Mouse (Mus musculus) natural killer cell, adult 2 months (primary cell): Measurements from ENCODE around the gene Cemip.

ENCODE experiments used
- DNase-seq, 2 experiments: peaks; one replicate each; pipeline ENCODE4 v3.0.0; 2022; ENCODE audit warnings: low spot score in 2 of 2

Gene Cemip

DNA sequence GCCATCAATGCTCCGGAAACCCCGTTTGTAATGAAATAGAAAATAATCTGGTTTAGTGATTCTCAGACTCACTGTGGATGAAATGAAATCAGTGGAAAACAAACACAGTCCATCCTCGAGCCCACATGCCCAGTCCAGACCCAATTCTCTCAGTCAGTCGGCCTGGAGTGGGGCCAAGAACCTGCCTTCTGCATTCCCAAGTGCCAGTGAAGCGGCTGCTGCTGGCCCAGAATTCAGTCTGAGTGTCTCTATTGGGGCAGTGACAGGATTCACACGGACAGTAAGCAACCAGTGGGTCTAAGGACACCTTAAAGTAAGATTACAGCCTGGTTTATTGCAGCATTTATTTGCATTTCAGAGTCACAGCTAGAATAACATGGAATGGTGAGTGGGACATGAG is 10.2 kb upstream of the Cemip start:
- no peak for DNase-seq

DNA sequence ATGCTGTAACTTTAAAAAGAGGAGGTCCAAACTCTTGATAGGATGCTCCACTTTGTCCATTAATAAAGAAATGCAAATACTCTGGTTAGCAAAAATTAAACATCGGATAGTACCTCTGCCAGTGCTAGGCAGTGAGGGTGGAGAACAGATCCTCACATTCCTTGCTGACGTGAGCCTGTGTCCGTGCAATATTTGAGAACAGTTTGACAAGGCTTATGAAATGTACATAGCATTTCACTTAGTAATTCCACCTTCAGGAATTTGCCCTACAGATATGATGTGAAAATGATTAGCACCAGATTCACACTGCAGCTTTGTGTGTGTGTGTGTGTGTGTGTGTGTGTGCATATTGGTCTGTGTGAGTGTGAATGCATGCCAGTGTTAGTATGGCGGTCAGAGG is 4.5 kb upstream of the Cemip start:
- no peak for DNase-seq

DNA sequence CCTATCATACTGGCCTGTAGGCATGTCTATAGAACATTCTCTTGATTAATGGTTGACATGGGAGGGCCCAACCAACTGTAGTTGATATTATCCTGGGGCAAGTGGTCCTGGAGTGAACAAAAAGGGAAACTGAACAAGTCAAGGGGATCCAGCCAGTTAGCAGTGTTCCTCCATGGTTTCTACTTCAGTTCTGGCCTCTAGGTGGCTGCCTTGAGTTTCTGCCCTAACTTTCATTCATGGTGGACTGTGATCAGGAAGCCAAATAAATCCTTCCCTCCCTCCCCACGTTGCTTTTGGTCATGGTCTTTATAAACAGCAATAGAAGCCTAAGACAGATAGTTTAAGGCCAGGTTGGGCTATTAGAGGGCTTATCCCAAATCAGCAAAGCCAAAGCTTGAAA is 3.5 kb upstream of the Cemip start:
- no peak for DNase-seq

DNA sequence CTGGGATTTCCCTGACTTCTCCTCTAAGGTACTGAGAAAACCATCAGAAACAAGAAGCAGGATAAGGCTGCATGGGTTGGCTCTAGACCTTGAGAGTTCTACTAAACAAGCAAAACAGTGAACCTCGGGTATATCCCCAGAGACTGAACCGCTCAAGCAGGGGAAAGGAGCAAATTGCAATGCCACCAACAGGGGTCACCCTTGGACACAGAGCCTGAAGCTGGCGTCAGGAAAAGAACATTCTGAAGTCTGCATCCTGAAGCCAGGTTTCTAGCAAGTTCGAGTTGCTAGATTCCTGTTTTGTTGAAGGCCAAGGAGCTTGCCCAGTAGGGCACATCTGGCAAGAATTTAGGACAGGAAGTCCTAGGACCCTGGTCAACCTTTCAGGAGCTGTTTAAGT is 2.7 kb upstream of the Cemip start:
- peak in 1 of 2 experiments; percentile 51 for DNase-seq

DNA sequence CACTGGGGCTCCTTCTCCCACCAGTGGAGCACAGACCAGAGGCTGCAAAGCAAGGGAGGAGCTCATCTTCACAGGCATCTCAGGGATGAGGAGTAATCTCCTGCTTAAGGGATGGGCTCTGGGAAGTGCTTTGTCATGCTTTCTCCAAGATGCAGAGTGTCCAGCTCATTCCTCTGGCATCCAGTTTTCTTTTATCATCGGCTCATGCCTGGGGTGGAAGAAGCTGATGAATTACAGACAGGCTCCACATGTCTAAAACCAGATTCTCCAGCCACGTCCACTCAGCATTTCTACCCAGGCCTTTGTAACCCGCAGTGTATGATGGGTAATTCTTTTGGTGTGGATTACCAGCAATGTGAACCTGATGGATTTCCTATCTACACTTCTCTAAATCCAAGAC is 1.9 kb upstream of the Cemip start:
- DNase-seq, result no peak

DNA sequence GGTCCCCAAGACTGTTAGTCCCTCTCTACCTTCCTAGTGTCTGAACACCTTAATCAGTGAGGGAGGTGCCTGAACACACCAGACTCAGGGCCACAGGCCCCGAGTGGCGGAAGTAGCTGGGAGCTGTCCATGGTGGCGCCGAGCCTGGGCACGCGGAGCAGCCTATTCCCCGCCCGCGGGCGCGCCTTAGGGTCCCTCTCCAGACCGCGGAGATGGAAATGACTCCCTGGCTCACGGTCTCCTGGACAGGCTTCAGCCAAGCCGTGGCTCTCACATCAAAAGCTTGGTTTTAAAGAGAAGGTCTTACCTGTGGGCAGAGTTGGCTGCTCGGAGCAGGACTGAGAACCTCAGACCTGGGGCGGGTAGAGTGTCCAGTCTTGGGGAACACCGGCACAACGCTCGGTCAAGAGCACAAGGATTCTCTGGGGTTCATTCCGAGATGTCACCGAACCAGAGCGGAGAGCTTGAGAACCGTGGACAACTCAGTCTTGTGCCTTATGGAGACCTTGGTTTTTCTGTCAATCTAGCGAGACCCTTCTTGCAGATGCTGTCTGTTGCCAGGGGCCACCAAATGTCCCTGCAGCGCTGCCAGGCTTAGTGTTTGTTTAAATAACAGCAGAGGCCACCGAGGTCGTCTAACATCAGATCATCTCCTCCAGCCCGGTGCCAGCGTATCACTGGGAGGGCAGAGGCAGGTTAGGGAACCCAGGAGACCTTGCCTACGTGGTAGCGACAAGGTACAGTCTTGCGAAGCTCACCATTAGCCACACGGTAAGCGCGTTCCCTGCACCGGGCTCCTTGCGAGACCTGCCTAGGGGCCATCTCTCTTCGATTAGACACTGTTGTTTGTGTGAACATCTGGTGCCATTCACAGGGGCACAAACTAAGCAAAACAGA is 1.0 kb downstream of the Cemip start:
- DNase-seq, result peak in 1 of 2 experiments; percentile 3

DNA sequence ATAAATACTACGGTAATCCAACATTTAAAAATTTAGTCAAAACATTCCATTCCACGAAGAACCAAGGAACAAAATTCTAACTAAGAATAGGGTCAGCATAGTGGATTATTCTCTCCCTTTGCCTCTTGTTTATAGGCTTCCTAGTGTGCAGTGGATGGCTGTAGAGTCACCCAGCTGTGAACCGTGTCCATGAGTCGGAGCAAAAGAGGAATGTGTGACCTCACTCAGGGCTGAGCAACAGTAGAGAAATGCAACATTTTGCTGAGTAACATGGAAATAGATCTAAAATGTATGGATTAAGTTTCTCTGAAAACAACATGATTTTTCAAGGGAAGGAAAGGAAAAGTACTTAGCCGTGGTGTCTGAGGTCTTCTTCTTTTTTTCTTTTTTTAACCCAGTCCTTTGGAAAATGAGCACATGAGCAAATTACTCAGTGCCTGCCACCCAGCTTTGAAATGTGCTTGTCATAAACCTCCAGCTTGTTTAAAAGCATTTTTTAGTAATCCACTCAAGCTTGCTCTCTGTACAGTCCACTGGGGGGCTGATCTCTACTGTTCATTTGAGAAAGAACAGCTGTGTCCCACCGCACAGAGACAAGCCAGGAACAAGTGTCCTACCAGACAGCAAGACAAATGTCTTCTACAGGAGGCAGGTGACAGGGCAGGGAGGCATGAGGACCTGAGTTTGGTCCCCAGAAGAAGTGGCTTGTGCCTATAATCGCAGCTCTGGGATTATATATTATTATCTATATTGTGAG is 8.9 kb downstream of the Cemip start:
- DNase-seq, result no peak

DNA sequence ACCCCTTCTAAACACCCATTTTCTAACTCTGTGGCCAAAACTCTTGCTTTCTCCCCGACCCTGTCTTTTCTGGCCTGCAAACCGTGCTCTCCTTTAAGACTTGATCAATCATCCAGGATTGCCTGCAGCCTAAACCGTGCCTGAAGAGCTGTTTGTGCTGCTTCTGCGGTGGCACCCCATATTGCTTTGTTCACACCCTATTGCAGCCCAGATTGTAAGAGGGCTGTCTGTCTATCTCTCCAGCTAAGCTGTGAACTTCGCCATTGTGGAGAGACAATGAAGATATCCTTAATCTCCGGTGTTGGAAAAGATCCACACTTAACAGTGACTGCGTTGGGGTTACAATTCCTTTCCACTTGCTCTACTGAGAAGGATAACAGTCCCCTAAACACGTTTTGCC is 12.0 kb downstream of the Cemip start:
- DNase-seq, result no peak

DNA sequence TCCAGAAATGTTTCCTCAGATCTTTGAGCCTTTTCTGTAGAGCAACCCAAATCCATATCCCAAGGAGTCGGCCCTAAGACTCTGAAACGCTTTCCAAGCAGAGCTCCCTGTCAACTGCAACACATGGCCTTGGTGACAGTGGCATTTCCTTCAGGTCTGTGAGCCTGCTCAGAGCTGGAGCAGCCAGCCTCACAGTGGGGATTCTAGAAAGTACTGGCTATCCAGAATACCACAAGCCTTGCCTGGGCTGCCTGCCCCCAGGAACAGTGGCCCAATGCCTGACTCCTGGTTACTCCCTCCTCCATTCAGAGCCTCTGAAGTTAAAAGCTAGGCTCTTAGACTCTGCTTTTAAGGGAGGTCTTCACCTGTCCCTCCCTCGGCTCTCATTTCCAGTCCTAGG is 12.4 kb downstream of the Cemip start:
- no peak for DNase-seq

DNA sequence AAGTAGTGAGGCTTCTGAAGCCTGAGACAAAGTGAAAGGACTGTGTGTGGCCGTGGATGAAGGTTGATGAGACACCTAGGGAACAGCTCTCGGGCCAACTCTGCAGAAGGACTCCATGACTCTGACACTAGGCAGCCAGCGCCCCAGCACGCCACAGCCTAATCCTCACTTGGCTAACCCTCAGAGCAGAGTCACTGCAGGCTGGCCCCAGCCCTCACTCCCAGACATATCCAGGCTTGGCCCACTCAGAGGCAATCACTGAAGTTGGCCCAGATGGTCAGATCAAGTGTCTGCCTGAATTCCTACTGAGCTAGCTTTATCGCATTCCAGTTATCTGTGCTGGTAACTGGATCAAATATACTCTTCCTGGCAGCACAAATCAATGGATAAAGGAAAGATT is 17.4 kb downstream of the Cemip start:
- DNase-seq, result no peak

DNA sequence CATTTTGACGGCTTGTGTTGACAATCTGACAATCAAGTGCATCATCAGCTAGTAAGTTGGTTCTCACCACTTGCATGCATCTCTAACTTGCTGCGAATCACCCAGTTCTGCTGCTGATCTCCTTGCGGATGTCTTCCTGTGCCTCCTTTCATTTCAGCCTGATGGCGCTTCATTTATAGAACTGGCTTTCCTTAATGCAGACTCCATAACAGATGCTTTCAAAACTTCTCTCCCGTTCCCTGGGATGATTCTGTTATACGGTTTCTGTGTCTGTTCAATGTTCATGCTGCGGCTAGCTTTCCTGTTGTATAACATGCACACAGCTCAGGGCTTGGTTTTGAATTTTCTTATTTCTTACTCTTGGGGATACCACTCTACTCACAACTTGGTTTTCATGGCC is 26.5 kb downstream of the Cemip start:
- no peak for DNase-seq

DNA sequence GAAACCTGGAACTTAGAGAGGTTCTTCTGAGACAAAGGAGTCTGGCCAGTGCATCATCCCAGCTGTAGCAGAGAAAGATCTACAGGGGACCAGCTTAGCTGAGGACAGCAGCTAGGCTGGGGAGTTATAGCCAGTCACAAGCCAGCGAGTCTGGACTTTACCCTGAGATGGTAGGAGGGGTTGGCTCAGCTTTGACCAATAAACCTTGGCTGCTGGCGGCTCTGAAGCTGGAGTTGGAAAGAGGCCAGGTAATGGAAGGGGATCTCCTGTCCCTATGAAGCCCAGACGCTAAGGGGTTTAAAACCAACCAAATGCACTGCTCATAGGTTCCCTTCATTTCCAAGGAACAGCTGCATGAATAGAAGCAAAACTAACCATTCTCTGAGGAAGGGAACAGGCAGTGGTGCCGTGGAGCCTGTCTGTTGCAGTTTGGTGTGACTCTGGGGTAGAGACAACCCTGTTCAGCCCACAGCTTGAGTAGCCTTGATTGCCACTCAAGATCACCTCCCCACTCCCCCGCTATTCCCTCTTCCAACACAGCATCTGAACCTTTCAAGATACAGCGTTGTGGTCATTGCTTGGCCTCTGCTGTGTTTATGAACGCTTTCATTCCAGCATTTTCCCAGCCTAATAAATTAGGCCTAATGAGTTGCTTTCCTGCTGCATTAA is 30.2 kb downstream of the Cemip start:
- DNase-seq, result no peak

DNA sequence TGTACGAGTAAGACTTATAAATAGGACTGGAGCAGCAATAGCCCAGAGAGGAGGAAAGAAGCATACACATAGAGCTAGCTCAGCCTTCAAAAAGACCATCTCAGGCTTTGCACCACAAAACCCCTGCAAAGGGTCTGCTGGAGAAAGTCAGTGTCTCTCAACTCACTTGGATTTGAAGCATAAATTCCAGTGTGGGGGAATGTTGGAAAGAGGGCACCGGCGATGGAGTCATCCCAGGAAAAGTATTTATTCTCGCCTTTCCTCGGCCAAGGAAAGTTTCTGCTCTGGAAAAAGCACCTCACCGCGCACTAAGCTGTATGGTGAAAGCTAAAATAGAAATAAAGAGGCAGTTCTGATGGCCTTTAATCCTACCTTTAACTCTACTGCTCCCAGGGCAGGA is 32.4 kb downstream of the Cemip start:
- no peak for DNase-seq

DNA sequence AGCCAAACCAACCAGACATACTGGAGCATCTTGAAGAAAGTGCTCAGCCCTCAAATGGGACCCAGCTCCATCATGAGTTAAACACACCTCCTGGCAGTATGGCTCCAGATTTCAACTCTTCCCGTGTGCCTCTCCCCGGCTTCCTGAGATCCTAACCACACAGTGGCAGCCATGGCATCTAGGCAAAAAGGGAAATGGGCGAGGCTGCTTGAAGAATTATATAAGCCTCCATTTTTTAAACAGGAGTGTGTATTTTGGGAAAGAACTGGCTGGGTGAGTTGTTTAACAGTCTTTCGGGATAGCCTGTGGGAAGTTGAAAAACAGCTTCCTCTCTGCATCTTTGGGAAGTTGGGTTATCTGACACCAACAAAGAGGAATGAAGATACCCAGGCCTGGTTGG is 34.9 kb downstream of the Cemip start:
- DNase-seq, result no peak

DNA sequence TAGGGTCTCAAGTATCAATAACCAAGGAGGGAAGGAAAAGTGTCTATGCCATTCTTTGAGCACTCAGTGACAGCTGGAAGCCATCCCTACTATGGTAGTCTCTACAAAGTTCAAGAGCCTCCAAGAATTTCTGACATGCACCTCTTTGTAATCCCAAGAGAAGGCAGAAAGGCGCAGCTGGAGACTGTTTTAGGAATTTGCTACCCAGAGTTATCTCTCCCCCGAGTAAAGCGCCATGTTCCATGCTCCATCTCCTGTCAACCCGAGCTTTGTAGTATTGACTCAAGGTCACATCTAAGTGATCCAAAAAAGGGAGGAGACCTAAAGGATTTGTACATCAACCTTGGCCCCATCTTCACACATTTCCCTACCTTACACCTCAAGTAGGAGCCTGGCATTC is 40.8 kb downstream of the Cemip start:
- DNase-seq, result no peak

DNA sequence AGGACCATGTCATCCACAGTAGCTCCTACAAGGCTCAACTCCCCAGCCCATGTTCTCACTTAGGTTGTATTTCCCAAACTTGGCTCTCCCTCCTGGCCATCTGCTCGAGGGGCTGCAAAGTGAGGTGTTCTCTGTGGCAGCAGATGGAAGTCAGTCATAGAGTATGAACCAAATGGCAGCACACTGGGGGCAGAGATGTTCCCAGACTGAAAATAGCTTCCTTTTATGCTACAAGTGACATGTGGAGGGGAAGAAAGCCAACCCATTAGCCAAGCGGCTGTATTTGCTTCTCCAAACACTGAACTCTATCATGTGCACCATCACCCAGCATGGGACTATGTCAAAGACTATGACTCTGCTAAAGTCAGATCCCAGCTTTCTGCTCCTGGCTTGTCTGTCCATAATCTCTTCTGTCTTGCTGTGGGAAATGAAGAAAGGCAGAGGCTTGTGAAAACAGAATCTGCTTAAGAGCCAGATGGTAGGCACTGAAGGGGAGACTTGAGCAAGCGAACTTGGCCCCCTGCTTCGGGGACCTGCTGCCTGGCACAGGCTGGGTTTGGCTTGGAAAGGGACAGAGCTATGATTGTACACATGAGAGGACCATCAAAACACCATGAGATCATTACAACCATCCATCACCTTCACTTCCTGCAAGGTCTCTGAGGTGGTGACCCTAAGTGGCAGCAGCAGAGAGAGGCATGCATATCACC is 41.6 kb downstream of the Cemip start:
- DNase-seq, result no peak

DNA sequence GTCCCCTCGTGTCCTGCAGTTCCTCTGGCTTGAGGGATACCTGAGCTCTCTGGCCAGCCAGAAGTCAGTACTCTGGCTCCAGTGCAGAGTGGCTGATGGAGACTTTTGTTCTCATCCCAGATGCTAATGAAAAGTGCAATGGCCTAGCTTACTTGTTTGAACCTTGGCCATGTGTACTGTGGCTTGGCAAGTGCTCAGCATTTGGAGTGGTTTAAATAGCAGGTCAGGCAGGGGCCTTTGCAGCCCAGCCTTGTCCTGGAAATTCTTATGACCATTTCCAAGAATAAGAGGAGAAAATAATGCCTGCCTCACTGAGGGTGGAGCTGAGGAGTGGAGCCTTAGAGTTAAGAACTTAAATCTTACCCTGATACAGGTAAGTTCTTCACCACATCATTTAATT is 43.6 kb downstream of the Cemip start:
- DNase-seq, result no peak

DNA sequence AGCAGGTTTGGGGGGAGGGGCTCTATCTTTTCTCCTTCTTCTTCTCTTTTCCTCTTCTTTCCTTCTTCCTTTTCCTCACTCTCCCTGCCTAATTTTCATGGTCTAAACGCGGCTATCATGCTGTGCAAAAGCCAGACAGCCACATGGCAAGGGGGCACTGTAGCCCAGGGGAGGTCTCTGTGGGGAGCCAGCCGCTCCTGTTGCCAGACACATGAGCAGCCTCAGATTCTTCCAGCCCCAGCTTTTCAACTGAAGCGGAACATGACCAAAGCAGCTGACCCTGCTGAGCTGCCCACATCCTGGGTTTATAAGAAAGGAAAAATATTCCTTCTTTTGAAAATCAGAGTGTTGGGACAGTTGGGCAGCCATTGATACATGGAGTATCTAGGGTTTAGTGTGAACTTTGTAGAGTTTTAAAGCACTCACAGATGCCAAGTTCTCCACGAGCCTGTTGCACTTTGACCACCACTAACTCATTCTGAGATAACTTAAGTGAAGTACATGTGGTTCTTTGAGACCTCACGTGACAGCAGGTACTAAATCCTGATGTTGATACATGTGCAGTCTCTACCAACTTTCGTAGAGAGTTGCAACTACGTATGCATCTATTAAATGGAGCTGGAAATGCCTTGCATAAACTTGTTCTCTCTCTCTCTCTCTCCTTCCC is 46.3 kb downstream of the Cemip start:
- no peak for DNase-seq

DNA sequence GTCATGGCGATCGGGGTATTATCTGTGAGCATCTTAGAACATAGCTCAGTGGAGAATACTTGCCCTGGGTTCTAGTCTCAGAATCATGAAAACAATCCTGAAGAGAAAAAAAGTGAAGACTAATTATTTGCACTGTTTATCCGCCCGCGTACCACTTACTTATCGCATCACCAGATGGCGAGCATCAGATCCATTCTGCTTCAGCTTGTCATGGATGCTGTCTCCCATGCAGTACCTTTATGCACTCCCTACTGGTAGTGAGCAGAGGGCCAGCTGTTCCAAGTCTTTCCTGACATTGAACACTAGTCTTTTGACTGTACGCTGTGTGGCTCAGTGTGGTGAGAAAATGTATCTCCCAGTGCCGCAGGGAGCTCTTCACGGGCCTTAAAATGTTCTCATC is 47.7 kb downstream of the Cemip start:
- DNase-seq, result no peak

DNA sequence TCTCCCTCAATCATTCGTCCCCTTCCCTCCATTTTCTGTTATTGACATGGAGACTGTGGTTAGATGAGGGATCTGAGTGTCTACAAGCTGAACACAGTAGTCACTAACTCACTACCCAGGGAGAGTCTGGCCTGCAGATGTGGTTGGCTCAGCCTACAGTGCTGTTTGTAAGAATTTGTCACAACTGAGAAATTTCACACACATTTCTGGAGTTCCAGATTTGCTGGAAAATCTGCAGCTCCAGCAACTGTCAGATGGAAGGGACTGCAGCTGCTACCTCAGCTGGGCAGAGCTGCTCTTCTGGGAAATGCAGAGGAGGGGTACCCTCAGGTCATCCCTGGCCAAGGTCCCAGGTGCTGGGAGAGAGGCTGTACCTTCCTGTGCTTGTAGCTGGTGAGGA is 53.5 kb downstream of the Cemip start:
- no peak for DNase-seq

DNA sequence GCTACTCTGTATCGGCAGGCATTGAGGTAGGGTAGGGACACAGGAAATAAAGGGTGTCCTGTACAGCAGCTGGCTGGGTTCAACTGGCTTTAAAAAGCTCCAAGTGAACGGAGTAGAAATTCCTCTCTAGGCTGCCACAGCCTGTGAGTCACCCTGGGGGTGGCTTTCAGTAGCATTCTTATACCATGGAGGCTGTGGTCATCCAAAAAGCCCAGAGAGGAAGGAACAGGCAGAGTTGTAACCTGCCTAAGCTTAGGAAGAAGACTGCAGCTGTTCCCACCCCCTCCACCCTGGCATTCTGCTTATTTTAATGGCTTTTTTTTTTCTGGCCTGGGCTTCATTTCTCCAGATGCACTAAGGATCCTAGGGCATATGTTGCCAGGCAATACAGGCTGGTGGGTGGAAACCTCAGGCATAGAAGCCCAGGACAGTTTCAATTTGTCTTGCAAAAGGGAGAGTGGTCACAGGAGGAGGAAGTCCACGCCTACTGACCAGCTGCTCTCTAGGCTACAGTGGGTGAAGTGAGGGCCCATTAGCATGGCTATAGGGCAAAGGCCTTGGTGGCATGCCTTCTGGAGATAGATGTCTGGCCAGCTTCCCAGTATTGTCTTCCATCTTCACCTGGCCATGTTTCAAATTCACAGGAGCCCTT is 57.1 kb downstream of the Cemip start:
- DNase-seq, result no peak
